Mouse (Mus musculus) embryonic facial prominence, embryonic 10.5 days (tissue): ENCODE results near the gene Sfrp2. TPM values are rescaled to one million over a fixed set of nuclear protein-coding genes. Genes with fewer than 3 reads are reported as not detected.

Experiments used
- DNase-seq: peaks from one replicate; pipeline ENCODE4 v3.0.0-alpha.2; 2017; ENCODE audit warnings: low spot score
- H3K27ac ChIP-seq: fragments of 300-500 bp; sonication (generic); replicated peaks from 2 replicates; pipeline ENCODE4 v1.5.1; 2016; ENCODE audit warnings: mild to moderate bottlenecking
- H3K27me3 ChIP-seq: fragments of 300-500 bp; sonication (generic); replicated peaks from 2 replicates; pipeline ENCODE4 v1.6.1; 2016; ENCODE audit warnings: low read depth, mild to moderate bottlenecking; ENCODE audit not compliant: poor library complexity, severe bottlenecking
- H3K36me3 ChIP-seq: fragments of 300-500 bp; sonication (generic); replicated peaks from 2 replicates; pipeline ENCODE4 v1.6.1; 2016; ENCODE audit warnings: mild to moderate bottlenecking, moderate library complexity
- H3K4me1 ChIP-seq: fragments of 300-500 bp; sonication (generic); 2 replicates; pipeline ENCODE4 v1.6.1; 2016
- H3K4me3 ChIP-seq: fragments of 300-500 bp; sonication (generic); 2 replicates; pipeline ENCODE4 v1.5.1; 2016; ENCODE audit warnings: mild to moderate bottlenecking, moderate library complexity
- H3K9me3 ChIP-seq: fragments of 300-500 bp; sonication (generic); 2 replicates; pipeline ENCODE4 v1.6.1; 2016; ENCODE audit warnings: mild to moderate bottlenecking
- WGBS: fragments of 180-500 bp; shearing (Covaris S2); methylation state at CpG from one replicate; pipeline ENCODE4 v1.1.7; 2016; 5-methylcytosine and 5-hydroxymethylcytosine counted together
- polyA plus RNA-seq: library from polyadenylated mRNA; unstranded; fragments of >200 nt; fragmentation: Nextera tagmentation; extraction: Ambion mirVana; gene quantifications from 2 replicates; pipeline ENCODE4 v1.2.1, GENCODE M21; 2016

The Sfrp2 gene
- polyA plus RNA-seq, 1 experiment from 2014 or later = 153 TPM

DNA sequence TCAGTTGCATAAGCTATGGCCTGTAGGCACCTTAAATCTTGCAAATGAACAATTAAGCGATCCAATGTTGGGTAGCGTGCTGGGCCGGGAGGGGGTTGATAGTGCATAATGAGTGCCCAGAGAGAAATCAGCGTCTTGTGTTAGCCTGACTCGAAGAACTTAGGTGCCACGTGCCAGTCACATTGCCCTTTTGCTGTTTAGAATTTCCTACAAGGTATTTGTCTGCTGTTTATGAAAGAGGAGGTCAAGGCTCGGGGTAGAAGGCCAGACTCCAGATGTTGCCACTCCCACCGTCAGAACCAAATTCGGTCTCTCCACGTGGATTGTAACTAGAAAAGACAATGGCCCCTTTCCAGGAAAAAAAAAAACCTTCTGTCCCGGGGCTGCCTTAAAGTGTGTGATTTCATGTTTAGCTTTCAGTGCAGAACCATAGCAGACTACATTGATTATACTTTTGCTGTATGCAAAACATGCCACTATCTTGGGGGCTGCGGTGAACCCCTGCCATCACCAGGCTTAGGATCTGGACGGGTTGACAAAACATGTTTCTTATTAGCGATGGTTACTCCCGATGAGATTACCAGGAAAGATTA is 11.0 kb upstream of the Sfrp2 start:
- 43% methylated on average over 15 of the region's 15 CpGs for WGBS
- H3K27me3 ChIP-seq = no peaks in the 10 kb centered on the region
- peak; percentile 64 for DNase-seq

DNA sequence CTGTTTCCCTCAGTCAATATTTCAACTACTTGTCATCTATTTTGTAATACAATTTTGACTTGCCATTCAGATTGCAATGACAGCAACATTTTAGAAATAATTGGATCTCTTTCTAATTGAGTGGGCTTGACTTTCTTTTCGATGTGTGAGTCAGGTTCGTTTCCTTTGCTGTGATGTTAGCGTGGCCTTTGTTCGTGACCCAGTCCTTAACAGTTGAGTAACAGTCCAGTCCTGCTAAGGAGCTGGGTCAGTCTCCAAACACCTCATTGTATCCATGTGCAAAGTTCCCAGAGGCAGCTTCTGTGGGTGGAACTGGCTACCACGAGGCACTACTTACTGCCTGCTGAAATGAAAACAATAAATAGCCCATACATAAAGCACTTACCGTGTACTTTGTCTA is 10.5 kb upstream of the Sfrp2 start:
- DNase-seq = no peak
- H3K9me3 ChIP-seq = 0 out of 2 replicates have a peak, but pooled peaks cover 3% of the 10 kb centered on the region
- no peaks in the 10 kb centered on the region for H3K27me3 ChIP-seq
- 55% methylated on average over 6 of the region's 6 CpGs for WGBS
- no peaks in the 10 kb centered on the region for H3K36me3 ChIP-seq
- no peak overlapping the region for H3K4me3 ChIP-seq
- H3K27ac ChIP-seq = no peak overlapping the region
- H3K4me1 ChIP-seq = peaks cover 26% of the 10 kb centered on the region

More for the DNA sequence above, 11.0 kb upstream of the Sfrp2 start:
- H3K4me3 ChIP-seq = no peak overlapping the region
- H3K4me1 ChIP-seq = peaks cover 23% of the 10 kb centered on the region
- H3K27ac ChIP-seq = peak overlapping the region; percentile 21; the same call in 1 of the 2 replicates
- 0 out of 2 replicates have a peak, but pooled peaks cover 3% of the 10 kb centered on the region for H3K9me3 ChIP-seq
- H3K36me3 ChIP-seq = no peaks in the 10 kb centered on the region

DNA sequence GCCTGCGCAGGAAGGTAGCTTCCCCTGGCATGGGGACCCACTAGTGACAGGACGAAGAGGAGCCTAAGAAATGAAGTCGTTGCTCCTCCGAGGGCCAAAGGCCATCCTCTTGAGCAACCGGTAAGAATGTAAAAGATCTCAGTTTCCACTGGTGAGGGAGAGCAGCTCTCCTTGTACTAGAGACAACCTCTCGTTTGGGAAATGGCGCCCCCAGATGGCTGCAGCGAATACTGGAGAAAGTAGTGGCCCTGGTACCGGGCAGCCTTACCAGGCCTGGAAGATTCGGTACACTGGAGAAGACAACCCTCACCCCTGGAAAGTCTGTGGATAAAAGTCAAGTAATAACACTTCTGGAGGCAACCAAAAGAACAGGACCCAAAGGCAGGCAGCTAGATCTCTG is 3.8 kb upstream of the Sfrp2 start:
- DNase-seq = no peak
- Histone ChIP-seq H3K36me3 (no peaks in the 10 kb centered on the region), H3K4me3 (no peak overlapping the region), H3K9me3 (no peaks in the 10 kb centered on the region), H3K27me3 (peaks cover 43% of the 10 kb centered on the region), H3K4me1 (peaks cover 47% of the 10 kb centered on the region), H3K27ac (no peak overlapping the region)
- WGBS = 75% methylated on average over 10 of the region's 10 CpGs

DNA sequence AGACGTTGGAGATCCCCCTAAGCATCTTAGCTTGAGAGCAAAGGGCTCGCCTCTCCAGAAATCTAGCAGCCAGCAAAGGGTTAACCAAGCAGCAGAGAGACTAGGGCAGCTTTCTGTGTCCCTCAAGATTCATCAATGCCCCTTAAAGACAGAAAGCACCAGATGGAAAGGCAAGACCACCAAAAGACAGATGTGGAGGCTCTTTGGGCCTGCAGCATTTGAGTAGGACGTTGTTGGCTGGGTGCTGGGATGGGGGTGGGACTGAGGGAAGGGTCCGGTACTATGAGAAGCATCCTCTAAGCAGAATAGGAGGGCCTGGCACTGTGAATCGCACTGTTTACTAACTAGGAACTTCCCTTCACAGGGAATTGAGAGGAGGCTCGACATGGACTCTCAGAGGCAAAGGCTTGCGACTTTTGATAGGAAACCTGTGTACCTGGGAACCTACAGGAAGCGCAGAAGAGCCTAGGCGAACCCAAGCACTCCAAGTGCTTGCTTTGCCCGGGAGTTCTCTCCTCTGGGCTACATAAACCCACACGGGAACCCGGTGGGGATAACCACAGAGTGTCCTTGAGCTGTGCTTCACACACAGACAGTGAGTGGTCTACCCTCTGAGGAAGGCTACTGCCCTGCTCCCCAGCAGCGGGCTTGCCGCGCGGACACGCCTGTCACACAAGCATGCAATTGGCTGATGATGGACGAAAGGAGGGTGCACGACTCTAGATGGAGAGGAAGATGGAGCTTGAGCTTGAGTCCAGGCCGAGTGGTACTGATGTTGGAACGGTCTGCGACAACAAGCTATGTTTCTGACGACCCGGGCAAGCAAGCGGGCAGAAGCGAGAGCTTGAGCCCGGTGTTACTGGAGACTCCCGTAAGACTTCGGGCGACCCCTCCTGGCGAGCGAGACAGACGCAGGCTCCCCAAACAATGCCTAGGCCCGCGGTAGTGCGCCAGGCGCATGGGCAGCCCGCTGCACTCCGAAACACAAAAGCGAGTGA is 2.3 kb upstream of the Sfrp2 start:
- H3K4me1 ChIP-seq = peaks cover 61% of the 10 kb centered on the region
- WGBS = 8% methylated on average over 40 of the region's 40 CpGs

DNA sequence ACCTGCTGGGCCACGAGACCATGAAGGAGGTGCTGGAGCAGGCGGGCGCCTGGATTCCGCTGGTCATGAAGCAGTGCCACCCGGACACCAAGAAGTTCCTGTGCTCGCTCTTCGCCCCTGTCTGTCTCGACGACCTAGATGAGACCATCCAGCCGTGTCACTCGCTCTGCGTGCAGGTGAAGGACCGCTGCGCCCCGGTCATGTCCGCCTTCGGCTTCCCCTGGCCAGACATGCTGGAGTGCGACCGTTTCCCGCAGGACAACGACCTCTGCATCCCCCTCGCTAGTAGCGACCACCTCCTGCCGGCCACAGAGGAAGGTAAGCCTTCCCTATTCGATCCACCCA is 577 bp downstream of the Sfrp2 start:
- peak overlapping the region; percentile 95 for H3K27ac ChIP-seq
- no peak for DNase-seq
- H3K4me1 ChIP-seq = peaks cover 66% of the 10 kb centered on the region
- no peaks in the 10 kb centered on the region for H3K9me3 ChIP-seq
- WGBS = under 1% methylated on average over 25 of the region's 25 CpGs
- H3K4me3 ChIP-seq = peak overlapping the region; percentile 75
- H3K27me3 ChIP-seq = peaks cover 39% of the 10 kb centered on the region
- H3K36me3 ChIP-seq = peaks cover 30% of the 10 kb centered on the region

More for the DNA sequence above, 2.3 kb upstream of the Sfrp2 start:
- no peaks in the 10 kb centered on the region for H3K9me3 ChIP-seq
- peaks cover 43% of the 10 kb centered on the region for H3K27me3 ChIP-seq
- H3K27ac ChIP-seq = peak overlapping the region; percentile 95
- peak overlapping the region; percentile 56 for H3K4me3 ChIP-seq
- peak; percentile 92 for DNase-seq
- H3K36me3 ChIP-seq = peaks cover 2% of the 10 kb centered on the region; the same call in 1 of the 2 replicates

DNA sequence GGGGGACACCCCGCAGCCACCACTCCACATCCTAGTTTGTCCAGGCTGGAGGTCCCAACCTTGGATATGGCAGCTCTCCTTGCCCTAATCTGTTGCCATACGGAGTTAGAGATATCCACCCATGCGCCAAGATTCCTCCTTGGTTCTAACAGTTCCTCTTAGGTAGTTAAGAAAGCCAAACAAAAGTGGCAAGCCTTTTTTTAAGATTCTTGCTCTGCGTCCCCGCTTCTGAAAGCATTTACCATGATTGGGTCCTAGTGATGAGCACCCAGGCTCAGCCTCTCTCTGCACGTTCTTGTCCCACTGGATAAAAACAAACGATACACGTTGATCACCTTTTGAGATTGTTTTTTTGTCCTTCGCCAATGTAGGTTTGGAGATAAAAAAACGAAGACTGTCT is 1.0 kb downstream of the Sfrp2 start:
- Histone ChIP-seq H3K27me3 (peaks cover 35% of the 10 kb centered on the region), H3K9me3 (no peaks in the 10 kb centered on the region), H3K27ac (peak overlapping the region; percentile 95), H3K4me1 (peaks cover 66% of the 10 kb centered on the region), H3K36me3 (peaks cover 34% of the 10 kb centered on the region), H3K4me3 (peak overlapping the region; percentile 75)
- DNase-seq = no peak
- 3% methylated on average over 10 of the region's 10 CpGs for WGBS

DNA sequence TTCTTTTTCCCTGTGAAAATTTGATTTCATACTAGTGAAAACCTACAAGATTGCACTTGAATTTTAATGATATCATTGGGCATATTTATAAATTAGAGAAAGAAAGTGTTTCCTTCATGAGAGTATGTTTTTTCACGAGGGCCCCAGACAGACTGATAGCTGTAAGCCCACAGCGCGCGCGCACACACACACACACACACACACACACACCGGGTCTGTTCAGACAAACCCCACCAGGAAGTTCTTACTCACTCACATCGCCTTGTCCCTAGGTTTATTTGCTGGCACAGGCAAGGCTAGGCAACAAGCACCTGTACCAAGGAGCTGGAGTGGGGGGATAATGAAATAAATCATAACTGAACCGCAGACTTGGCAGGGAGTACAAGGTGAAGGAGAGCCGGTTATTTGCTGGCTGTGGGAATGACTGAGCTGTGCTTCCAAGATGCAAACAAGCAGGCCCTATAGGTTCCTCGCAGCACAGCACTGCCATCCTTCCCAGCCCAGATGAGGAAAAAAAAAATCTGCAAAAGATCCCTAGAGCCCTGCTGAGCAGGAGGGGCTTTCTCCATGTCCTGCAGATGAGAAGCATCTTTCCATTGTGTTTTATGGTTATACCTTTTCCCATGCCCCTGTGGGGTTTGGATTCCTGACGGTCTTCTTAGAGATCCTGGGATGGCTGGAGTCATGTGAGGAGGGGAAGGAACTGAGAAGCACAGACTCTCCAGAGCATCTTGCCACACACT is 2.3 kb downstream of the Sfrp2 start:
- Histone ChIP-seq H3K27ac (peak overlapping the region; percentile 67), H3K4me3 (peak overlapping the region; percentile 75), H3K36me3 (peaks cover 48% of the 10 kb centered on the region), H3K4me1 (peaks cover 62% of the 10 kb centered on the region), H3K9me3 (no peaks in the 10 kb centered on the region), H3K27me3 (peaks cover 22% of the 10 kb centered on the region)
- DNase-seq = peak; percentile 44
- WGBS = 37% methylated on average over 11 of the region's 11 CpGs

DNA sequence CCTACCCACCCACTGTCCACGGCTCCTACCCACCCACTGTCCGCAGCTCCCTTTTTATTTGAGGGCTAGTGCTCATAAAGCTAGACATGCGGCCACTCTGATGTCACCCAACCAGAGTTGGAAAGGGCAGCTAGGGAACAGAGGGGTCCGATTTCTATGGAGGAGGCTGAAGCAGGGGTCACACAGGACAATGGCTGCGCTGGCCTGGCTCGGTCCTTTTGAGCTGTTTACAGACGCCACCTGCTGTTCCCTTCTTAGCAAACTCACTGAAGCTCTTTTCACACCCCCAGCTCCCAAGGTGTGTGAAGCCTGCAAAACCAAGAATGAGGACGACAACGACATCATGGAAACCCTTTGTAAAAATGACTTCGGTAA is 2.9 kb downstream of the Sfrp2 start:
- Histone ChIP-seq H3K36me3 (peaks cover 52% of the 10 kb centered on the region), H3K27ac (peak overlapping the region; percentile 67), H3K27me3 (peaks cover 18% of the 10 kb centered on the region), H3K9me3 (no peaks in the 10 kb centered on the region), H3K4me1 (peaks cover 56% of the 10 kb centered on the region), H3K4me3 (peak overlapping the region; percentile 75)
- 19% methylated on average over 10 of the region's 10 CpGs for WGBS
- DNase-seq = peak; percentile 54

DNA sequence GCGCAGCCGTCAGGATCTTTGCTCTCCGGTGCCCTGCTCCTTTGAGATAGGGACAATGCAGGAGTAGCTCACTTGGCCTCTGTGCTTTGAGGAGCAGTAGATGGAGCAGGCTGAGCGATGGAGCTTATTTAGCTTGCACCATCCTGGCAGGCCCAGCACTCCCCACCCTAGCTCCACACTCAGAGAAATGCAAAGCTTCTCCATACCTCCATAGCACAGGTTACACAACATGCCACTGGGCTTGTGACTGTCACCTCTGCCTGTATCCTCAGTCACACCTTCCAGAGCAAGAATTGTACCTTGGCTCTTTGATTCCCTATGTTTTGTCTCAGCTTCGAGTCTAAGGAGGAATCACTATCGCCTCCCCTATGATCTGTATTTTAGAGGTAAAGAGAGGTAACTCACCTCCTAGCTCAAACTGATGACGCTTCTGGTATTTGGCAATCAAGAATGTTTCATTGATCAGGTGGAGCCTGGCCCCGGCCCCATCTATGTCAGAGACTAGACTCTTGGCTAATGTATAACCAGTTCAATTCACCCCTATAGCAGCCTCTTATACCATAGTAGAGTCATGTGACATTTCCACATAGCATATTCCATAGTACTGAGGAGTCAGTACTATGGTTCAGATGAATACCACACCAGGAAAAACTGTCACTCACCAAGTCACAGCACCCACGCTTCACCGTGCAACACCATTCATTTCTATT is 5.2 kb downstream of the Sfrp2 start:
- Histone ChIP-seq H3K36me3 (peaks cover 68% of the 10 kb centered on the region), H3K9me3 (no peaks in the 10 kb centered on the region), H3K4me3 (no peak overlapping the region), H3K27ac (no peak overlapping the region), H3K27me3 (peaks cover 8% of the 10 kb centered on the region; the same call in 1 of the 2 replicates), H3K4me1 (peaks cover 41% of the 10 kb centered on the region)
- WGBS = 91% methylated on average over 10 of the region's 10 CpGs
- DNase-seq = no peak

DNA sequence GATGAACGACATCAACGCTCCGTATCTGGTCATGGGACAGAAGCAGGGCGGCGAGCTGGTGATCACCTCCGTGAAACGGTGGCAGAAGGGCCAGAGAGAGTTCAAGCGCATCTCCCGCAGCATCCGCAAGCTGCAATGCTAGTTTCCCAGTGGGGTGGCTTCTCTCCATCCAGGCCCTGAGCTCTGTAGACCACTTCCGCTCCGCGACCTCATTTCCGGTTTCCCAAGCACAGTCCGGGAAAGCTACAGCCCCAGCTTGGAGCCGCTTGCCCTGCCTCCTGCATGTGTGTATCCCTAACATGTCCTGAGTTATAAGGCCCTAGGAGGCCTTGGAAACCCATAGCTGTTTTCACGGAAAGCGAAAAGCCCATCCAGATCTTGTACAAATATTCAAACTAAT is 7.2 kb downstream of the Sfrp2 start:
- Histone ChIP-seq H3K36me3 (peaks cover 68% of the 10 kb centered on the region), H3K4me1 (peaks cover 22% of the 10 kb centered on the region), H3K27me3 (no peaks in the 10 kb centered on the region; the same call in 1 of the 2 replicates), H3K4me3 (no peak overlapping the region), H3K27ac (no peak overlapping the region), H3K9me3 (no peaks in the 10 kb centered on the region)
- no peak for DNase-seq
- WGBS = 94% methylated on average over 18 of the region's 18 CpGs

DNA sequence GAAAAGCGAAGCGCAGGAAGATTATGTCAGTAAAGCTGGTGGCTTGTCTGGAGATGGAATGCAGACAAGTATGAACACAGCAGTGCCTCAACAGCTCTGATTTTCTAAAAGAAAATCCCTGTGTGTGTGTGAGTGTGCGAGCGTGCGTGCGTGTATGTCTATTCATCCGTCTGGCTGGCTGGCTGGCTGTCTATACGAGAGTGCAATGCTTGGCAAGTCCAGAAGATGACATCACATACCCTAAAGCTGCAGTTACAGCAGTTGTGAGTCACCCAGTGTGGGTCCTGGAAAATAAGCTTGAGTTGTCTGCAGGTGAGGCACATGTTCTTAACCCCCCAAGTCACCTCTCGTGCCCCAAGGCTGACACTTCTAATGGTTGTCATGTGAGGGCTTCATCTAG is 9.3 kb downstream of the Sfrp2 start:
- no peak for DNase-seq
- Histone ChIP-seq H3K27me3 (no peaks in the 10 kb centered on the region; the same call in 1 of the 2 replicates), H3K36me3 (peaks cover 51% of the 10 kb centered on the region), H3K9me3 (no peaks in the 10 kb centered on the region), H3K27ac (no peak overlapping the region; the same call in 1 of the 2 replicates), H3K4me1 (peaks cover 7% of the 10 kb centered on the region), H3K4me3 (no peak overlapping the region)
- 87% methylated on average over 9 of the region's 9 CpGs for WGBS
